In the genomic region with DNA sequence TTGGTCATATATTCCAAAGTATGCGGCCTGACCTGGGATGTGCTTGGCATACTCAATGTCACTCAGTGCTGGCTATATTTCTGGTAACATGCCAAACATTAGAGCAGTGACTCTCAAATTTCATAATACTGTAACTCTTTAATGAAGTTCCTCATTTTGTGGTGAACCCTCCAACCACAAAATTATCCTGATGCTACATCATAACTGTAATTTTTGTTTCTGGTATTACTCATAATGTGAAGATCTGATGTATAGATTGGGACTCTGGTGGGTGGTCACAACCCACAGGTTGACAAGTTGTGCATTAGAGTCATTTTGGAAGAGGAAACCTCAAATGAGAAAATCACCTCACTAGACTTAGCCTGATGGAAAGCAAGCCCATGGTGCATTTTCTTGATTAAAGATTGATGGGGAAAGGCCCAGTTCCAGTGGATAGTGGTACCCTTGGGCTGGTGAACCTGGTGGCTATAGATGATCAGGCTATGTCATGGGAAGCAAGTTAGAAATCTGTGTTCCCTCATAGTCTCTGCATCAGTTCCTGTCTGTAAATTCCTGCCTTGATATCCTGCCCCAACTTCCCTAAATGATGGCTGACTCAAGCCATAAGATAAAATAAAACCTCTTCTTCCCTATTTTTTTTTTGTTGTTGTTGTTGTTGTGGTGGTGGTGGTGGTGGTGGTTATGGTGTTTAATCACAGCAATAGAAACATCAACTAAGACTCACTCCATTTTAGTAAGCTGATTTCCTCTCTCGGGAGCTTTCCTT, we compare ENCODE assay signal across 20 mouse cellular contexts.
A peak's percentile ranks its signal among the peaks of the same experiment; 100 is the strongest.
DNase-seq lines count a peak whose midpoint lies in the region; ATAC-seq lines count a peak whose summit lies in the region.
"Had no signal": no experiment of that assay in that cellular context is flagged by ENCODE, and none has a peak within 500 bp of the region (broad histone marks: within the 10 kb centered on the region; RNA-seq: fewer than 3 reads in every experiment).

No protein-coding gene starts in this region.

- no peaks in the 10 kb centered on the region for H3K27me3 ChIP-seq in embryonic facial prominence, embryonic 14.5 days (replicated peaks; ENCODE audit: control insufficient read depth, insufficient read depth, low read length)
- no peaks in the 10 kb centered on the region for H3K27me3 ChIP-seq in embryonic facial prominence, embryonic 10.5 days (replicated peaks; ENCODE audit: low read depth, poor library complexity, severe bottlenecking)
- no peaks in the 10 kb centered on the region for H3K27me3 ChIP-seq in forebrain, embryonic 16.5 days (replicated peaks; ENCODE audit: control insufficient read depth, insufficient read depth, low read length)
- no peaks in the 10 kb centered on the region for H3K27me3 ChIP-seq in hindbrain, embryonic 12.5 days
- H3K27me3 ChIP-seq: embryonic facial prominence, embryonic 12.5 days; forebrain, embryonic 12.5 days; intestine, embryonic 15.5 days had no signal

- no peak for ATAC-seq in embryonic facial prominence, embryonic 14.5 days (ENCODE audit: low read depth)
- peak; percentile 98 for ATAC-seq in granulocyte monocyte progenitor cell, adult 5-6 weeks (replicated peaks; ENCODE audit: poor library complexity, severe bottlenecking)
- no peak for ATAC-seq in forebrain, embryonic 16.5 days
- ATAC-seq in hindbrain, embryonic 12.5 days (ENCODE audit: low FRiP score) = no peak
- no peak for ATAC-seq in monocyte, adult 5-6 weeks (replicated peaks; ENCODE audit: insufficient number of reproducible peaks, low FRiP score, low TSS enrichment, poor library complexity, severe bottlenecking)
- ATAC-seq: forebrain, postnatal 0 days; intestine, embryonic 15.5 days had no signal

- DNase-seq in embryonic facial prominence, embryonic 14.5 days (ENCODE audit: low spot score) = peak; percentile 4
- no peak for DNase-seq in embryonic facial prominence, embryonic 10.5 days (ENCODE audit: low spot score)
- peak; percentile 17 for DNase-seq in adipocyte (ENCODE audit: low spot score)
- DNase-seq: adrenal gland, postnatal 10 days; cerebellum, adult 18-20 months; cerebellum, adult 9-11 months; embryo, embryonic 11 days; forebrain, postnatal 0 days; gastrocnemius, postnatal 14 days; heart, postnatal 10 days; heart, postnatal 4 days had no signal

- H3K36me3 ChIP-seq in embryonic facial prominence, embryonic 14.5 days (ENCODE audit: control insufficient read depth, insufficient read depth, low read length) = no peaks in the 10 kb centered on the region
- H3K36me3 ChIP-seq in embryonic facial prominence, embryonic 10.5 days (replicated peaks) = no peaks in the 10 kb centered on the region
- H3K36me3 ChIP-seq in forebrain, embryonic 16.5 days (ENCODE audit: control insufficient read depth, insufficient read depth) = no peaks in the 10 kb centered on the region
- no peaks in the 10 kb centered on the region for H3K36me3 ChIP-seq in hindbrain, embryonic 12.5 days
- H3K36me3 ChIP-seq: embryonic facial prominence, embryonic 12.5 days; forebrain, embryonic 12.5 days; heart, embryonic 10.5 days; intestine, embryonic 15.5 days had no signal

- no peak overlapping the region for H3K9ac ChIP-seq in embryonic facial prominence, embryonic 14.5 days (ENCODE audit: low read depth, low read length)
- no peak overlapping the region for H3K9ac ChIP-seq in forebrain, embryonic 16.5 days (replicated peaks; ENCODE audit: low read depth, low read length)
- H3K9ac ChIP-seq in hindbrain, embryonic 12.5 days = no peak overlapping the region
- H3K9ac ChIP-seq: embryonic facial prominence, embryonic 12.5 days; forebrain, embryonic 12.5 days; forebrain, postnatal 0 days; hindbrain, embryonic 14.5 days; intestine, embryonic 15.5 days had no signal

- H3K4me2 ChIP-seq in embryonic facial prominence, embryonic 14.5 days (ENCODE audit: low read depth, low read length) = no peak overlapping the region
- no peak overlapping the region for H3K4me2 ChIP-seq in forebrain, embryonic 16.5 days (ENCODE audit: low read length)
- no peak overlapping the region for H3K4me2 ChIP-seq in hindbrain, embryonic 12.5 days (replicated peaks)
- H3K4me2 ChIP-seq: embryonic facial prominence, embryonic 12.5 days; forebrain, embryonic 12.5 days; hindbrain, embryonic 14.5 days; intestine, embryonic 15.5 days had no signal

- H3K4me3 ChIP-seq in embryonic facial prominence, embryonic 14.5 days (ENCODE audit: low read depth, low read length) = no peak overlapping the region
- no peak overlapping the region for H3K4me3 ChIP-seq in embryonic facial prominence, embryonic 10.5 days
- H3K4me3 ChIP-seq in forebrain, embryonic 16.5 days (replicated peaks; ENCODE audit: low read length) = no peak overlapping the region
- no peak overlapping the region for H3K4me3 ChIP-seq in hindbrain, embryonic 12.5 days
- H3K4me3 ChIP-seq: embryonic facial prominence, embryonic 12.5 days; forebrain, embryonic 12.5 days; heart, embryonic 10.5 days; intestine, embryonic 15.5 days had no signal

- H3K27ac ChIP-seq in embryonic facial prominence, embryonic 14.5 days (replicated peaks; ENCODE audit: low read depth, low read length) = no peak overlapping the region
- no peak overlapping the region for H3K27ac ChIP-seq in embryonic facial prominence, embryonic 10.5 days (replicated peaks)
- H3K27ac ChIP-seq in forebrain, embryonic 16.5 days (ENCODE audit: low read length) = no peak overlapping the region
- no peak overlapping the region for H3K27ac ChIP-seq in hindbrain, embryonic 12.5 days
- H3K27ac ChIP-seq: embryonic facial prominence, embryonic 12.5 days; forebrain, embryonic 12.5 days; heart, embryonic 10.5 days; hindbrain, embryonic 14.5 days; intestine, embryonic 15.5 days had no signal

- 84% methylated on average over 2 of the region's 2 CpGs for WGBS in embryonic facial prominence, embryonic 14.5 days
- WGBS in embryonic facial prominence, embryonic 10.5 days = 91% methylated on average over 2 of the region's 2 CpGs
- 87% methylated on average over 2 of the region's 2 CpGs for WGBS in forebrain, embryonic 16.5 days
- WGBS in hindbrain, embryonic 12.5 days = 93% methylated on average over 2 of the region's 2 CpGs

- 0 out of 2 replicates have a peak, but pooled peaks cover 3% of the 10 kb centered on the region for H3K4me1 ChIP-seq in embryonic facial prominence, embryonic 14.5 days (ENCODE audit: control insufficient read depth, insufficient read depth, low read length)
- no peaks in the 10 kb centered on the region for H3K4me1 ChIP-seq in embryonic facial prominence, embryonic 10.5 days
- H3K4me1 ChIP-seq in forebrain, embryonic 16.5 days (replicated peaks; ENCODE audit: control insufficient read depth, insufficient read depth, low read length) = no peaks in the 10 kb centered on the region
- H3K4me1 ChIP-seq in hindbrain, embryonic 12.5 days = no peaks in the 10 kb centered on the region
- H3K4me1 ChIP-seq: embryonic facial prominence, embryonic 12.5 days; forebrain, embryonic 12.5 days; heart, embryonic 10.5 days; intestine, embryonic 15.5 days had no signal

- no peaks in the 10 kb centered on the region for H3K9me3 ChIP-seq in embryonic facial prominence, embryonic 14.5 days (ENCODE audit: control insufficient read depth, low read length)
- H3K9me3 ChIP-seq in embryonic facial prominence, embryonic 10.5 days = no peaks in the 10 kb centered on the region
- H3K9me3 ChIP-seq in forebrain, embryonic 16.5 days (ENCODE audit: control insufficient read depth, low read length) = no peaks in the 10 kb centered on the region
- H3K9me3 ChIP-seq in hindbrain, embryonic 12.5 days (replicated peaks) = no peaks in the 10 kb centered on the region
- H3K9me3 ChIP-seq: embryonic facial prominence, embryonic 12.5 days; forebrain, embryonic 12.5 days; heart, embryonic 10.5 days; intestine, embryonic 15.5 days had no signal
